Mouse (Mus musculus) lung, postnatal 0 days (tissue): Measurements from ENCODE around the gene 4930522L14Rik.
"Not testable (repeated sequence)": the region's sequence is repeated elsewhere in the genome, so short reads cannot be mapped to it uniquely, and the experiment has no call there.

Experiments used
- CTCF ChIP-seq: IDR thresholded peaks from 2 replicates; pipeline ENCODE4 v1.5.1; 2016; ENCODE audit warnings: antibody characterized with exemption, mild to moderate bottlenecking
- EP300 ChIP-seq: IDR thresholded peaks from 2 replicates; pipeline ENCODE4 v1.6.1; 2016; ENCODE audit warnings: antibody characterized with exemption, mild to moderate bottlenecking, control low read depth

GRCm38 (mm10) chr5:109795967-109796652 is 44.4 kb upstream of the 4930522L14Rik start:
- not testable (repeated sequence) for TF ChIP-seq CTCF, EP300
